Mouse (Mus musculus): ENCODE data around the gene Adarb2.
A peak's percentile ranks its signal among the peaks of the same experiment; 100 is the strongest.

Gene Adarb2

GRCm38 (mm10) chr13:8202681-8203476, at the start of gene Adarb2:
Adarb2 (plus strand) TSS chr13:8202866.
- DNase-seq (ENCODE audit: extremely low spot score, low spot score) = peak; percentile 61

- no peak for DNase-seq (ENCODE audit: extremely low spot score, low spot score)
Observed at GRCm38 (mm10) chr13:8173800-8174199, 28.9 kb upstream of the Adarb2 start.

GRCm38 (mm10) chr13:8191977-8192376, 10.7 kb upstream of the Adarb2 start:
- DNase-seq (ENCODE audit: extremely low spot score, low spot score) = no peak

- no peak for DNase-seq (ENCODE audit: extremely low spot score, low spot score)
Observed at GRCm38 (mm10) chr13:8199186-8199880, 3.3 kb upstream of the Adarb2 start.

- peak; percentile 30 for DNase-seq (ENCODE audit: extremely low spot score, low spot score)
Observed at GRCm38 (mm10) chr13:8203477-8203813, 779 bp downstream of the Adarb2 start.

- no peak for DNase-seq (ENCODE audit: extremely low spot score, low spot score)
Observed at GRCm38 (mm10) chr13:8207337-8207736, 4.7 kb downstream of the Adarb2 start.

GRCm38 (mm10) chr13:8210776-8211175, 8.1 kb downstream of the Adarb2 start:
- DNase-seq (ENCODE audit: extremely low spot score, low spot score) = no peak

- DNase-seq (ENCODE audit: extremely low spot score, low spot score) = no peak
Observed at GRCm38 (mm10) chr13:8238871-8239270, 36.2 kb downstream of the Adarb2 start.

GRCm38 (mm10) chr13:8248016-8248667, 45.5 kb downstream of the Adarb2 start:
- DNase-seq (ENCODE audit: extremely low spot score, low spot score) = no peak

GRCm38 (mm10) chr13:8272158-8272945, 69.7 kb downstream of the Adarb2 start:
- DNase-seq (ENCODE audit: extremely low spot score, low spot score) = no peak

- no peak for DNase-seq (ENCODE audit: extremely low spot score, low spot score)
Observed at GRCm38 (mm10) chr13:8283116-8283515, 80.5 kb downstream of the Adarb2 start.

- DNase-seq (ENCODE audit: extremely low spot score, low spot score) = no peak
Observed at GRCm38 (mm10) chr13:8316347-8317141, 113.9 kb downstream of the Adarb2 start.

GRCm38 (mm10) chr13:8333589-8334455, 131.2 kb downstream of the Adarb2 start:
- no peak for DNase-seq (ENCODE audit: extremely low spot score, low spot score)

- no peak for DNase-seq (ENCODE audit: extremely low spot score, low spot score)
Observed at GRCm38 (mm10) chr13:8334580-8334979, 131.9 kb downstream of the Adarb2 start.

- DNase-seq (ENCODE audit: extremely low spot score, low spot score) = no peak
Observed at GRCm38 (mm10) chr13:8341086-8341807, 138.6 kb downstream of the Adarb2 start.

- no peak for DNase-seq (ENCODE audit: extremely low spot score, low spot score)
Observed at GRCm38 (mm10) chr13:8347147-8347546, 144.5 kb downstream of the Adarb2 start.

- no peak for DNase-seq (ENCODE audit: extremely low spot score, low spot score)
Observed at GRCm38 (mm10) chr13:8352341-8352740, 149.7 kb downstream of the Adarb2 start.

- DNase-seq (ENCODE audit: extremely low spot score, low spot score) = no peak
Observed at GRCm38 (mm10) chr13:8352952-8353351, 150.3 kb downstream of the Adarb2 start.

- DNase-seq (ENCODE audit: extremely low spot score, low spot score) = no peak
Observed at GRCm38 (mm10) chr13:8365523-8365922, 162.9 kb downstream of the Adarb2 start.

All from neural tube, embryonic 10.5 days (tissue).